Mouse (Mus musculus): Measurements from ENCODE around the gene Gm16181. TPM values are rescaled to one million over a fixed set of nuclear protein-coding genes. Genes with fewer than 3 reads are reported as not detected.

The Gm16181 gene
- polyA plus RNA-seq, 1 experiment from 2014 or later = 0.89 TPM

GRCm38 (mm10) chr17:35254241-35255098 is 33.8 kb downstream of the Gm16181 start:
- WGBS = 56% methylated on average over 11 of the region's 11 CpGs
- H3K9ac ChIP-seq (ENCODE audit: low read depth, low read length) = no peak overlapping the region
- no peaks in the 10 kb centered on the region for H3K9me3 ChIP-seq (ENCODE audit: control insufficient read depth, low read length)
- ATAC-seq (ENCODE audit: low FRiP score, low TSS enrichment) = peak; percentile 34
- no peak overlapping the region for H3K4me3 ChIP-seq (ENCODE audit: low read length)
- H3K27me3 ChIP-seq (ENCODE audit: control insufficient read depth, insufficient read depth, low read length) = no peaks in the 10 kb centered on the region
- peaks cover 47% of the 10 kb centered on the region for H3K36me3 ChIP-seq (ENCODE audit: control insufficient read depth, insufficient read depth, low read length)
- no peak overlapping the region for H3K27ac ChIP-seq (ENCODE audit: low read depth, low read length)
- H3K4me2 ChIP-seq (replicated peaks; ENCODE audit: low read depth, low read length) = no peak overlapping the region
- no peaks in the 10 kb centered on the region for H3K4me1 ChIP-seq (ENCODE audit: control insufficient read depth, insufficient read depth, low read length)

GRCm38 (mm10) chr17:35255301-35255700 is 34.7 kb downstream of the Gm16181 start:
- Histone ChIP-seq H3K4me3 (ENCODE audit: low read length) (no peak overlapping the region), H3K9me3 (ENCODE audit: control insufficient read depth, low read length) (no peaks in the 10 kb centered on the region), H3K4me2 (replicated peaks; ENCODE audit: low read depth, low read length) (no peak overlapping the region), H3K9ac (ENCODE audit: low read depth, low read length) (no peak overlapping the region), H3K36me3 (ENCODE audit: control insufficient read depth, insufficient read depth, low read length) (peaks cover 39% of the 10 kb centered on the region), H3K4me1 (ENCODE audit: control insufficient read depth, insufficient read depth, low read length) (no peaks in the 10 kb centered on the region), H3K27ac (ENCODE audit: low read depth, low read length) (no peak overlapping the region), H3K27me3 (ENCODE audit: control insufficient read depth, insufficient read depth, low read length) (no peaks in the 10 kb centered on the region)
- ATAC-seq (ENCODE audit: low FRiP score, low TSS enrichment) = no peak
- WGBS = 70% methylated on average over 3 of the region's 3 CpGs

GRCm38 (mm10) chr17:35255704-35256103 is 35.1 kb downstream of the Gm16181 start:
- Histone ChIP-seq H3K4me3 (ENCODE audit: low read length) (no peak overlapping the region), H3K27ac (ENCODE audit: low read depth, low read length) (no peak overlapping the region), H3K4me1 (ENCODE audit: control insufficient read depth, insufficient read depth, low read length) (no peaks in the 10 kb centered on the region), H3K9ac (ENCODE audit: low read depth, low read length) (no peak overlapping the region), H3K36me3 (ENCODE audit: control insufficient read depth, insufficient read depth, low read length) (peaks cover 35% of the 10 kb centered on the region), H3K4me2 (replicated peaks; ENCODE audit: low read depth, low read length) (no peak overlapping the region), H3K27me3 (ENCODE audit: control insufficient read depth, insufficient read depth, low read length) (no peaks in the 10 kb centered on the region), H3K9me3 (ENCODE audit: control insufficient read depth, low read length) (no peaks in the 10 kb centered on the region)
- no peak for ATAC-seq (ENCODE audit: low FRiP score, low TSS enrichment)
- 51% methylated on average over 4 of the region's 4 CpGs for WGBS

GRCm38 (mm10) chr17:35257378-35257777 is 36.7 kb downstream of the Gm16181 start:
- H3K4me3 ChIP-seq (ENCODE audit: low read length) = no peak overlapping the region
- ATAC-seq (ENCODE audit: low FRiP score, low TSS enrichment) = no peak
- 62% methylated on average over 1 of the region's 1 CpGs for WGBS
- no peaks in the 10 kb centered on the region for H3K4me1 ChIP-seq (ENCODE audit: control insufficient read depth, insufficient read depth, low read length)
- no peak overlapping the region for H3K9ac ChIP-seq (ENCODE audit: low read depth, low read length)
- H3K9me3 ChIP-seq (ENCODE audit: control insufficient read depth, low read length) = no peaks in the 10 kb centered on the region
- H3K36me3 ChIP-seq (ENCODE audit: control insufficient read depth, insufficient read depth, low read length) = peaks cover 20% of the 10 kb centered on the region
- H3K27me3 ChIP-seq (ENCODE audit: control insufficient read depth, insufficient read depth, low read length) = peaks cover 5% of the 10 kb centered on the region
- no peak overlapping the region for H3K27ac ChIP-seq (ENCODE audit: low read depth, low read length)
- H3K4me2 ChIP-seq (replicated peaks; ENCODE audit: low read depth, low read length) = no peak overlapping the region

- Histone ChIP-seq H3K4me1 (ENCODE audit: control insufficient read depth, insufficient read depth, low read length) (no peaks in the 10 kb centered on the region), H3K9ac (ENCODE audit: low read depth, low read length) (peak overlapping the region; percentile 45), H3K36me3 (ENCODE audit: control insufficient read depth, insufficient read depth, low read length) (peaks cover 14% of the 10 kb centered on the region), H3K27me3 (ENCODE audit: control insufficient read depth, insufficient read depth, low read length) (peaks cover 9% of the 10 kb centered on the region), H3K4me3 (ENCODE audit: low read length) (peak overlapping the region; percentile 18; the same call in 1 of the 2 replicates), H3K9me3 (ENCODE audit: control insufficient read depth, low read length) (no peaks in the 10 kb centered on the region), H3K27ac (ENCODE audit: low read depth, low read length) (no peak overlapping the region), H3K4me2 (replicated peaks; ENCODE audit: low read depth, low read length) (peak overlapping the region; percentile 39; the same call in 1 of the 2 replicates)
- ATAC-seq (ENCODE audit: low FRiP score, low TSS enrichment) = no peak
- WGBS = 13% methylated on average over 17 of the region's 17 CpGs
Observed at GRCm38 (mm10) chr17:35257824-35258491, 37.3 kb downstream of the Gm16181 start.

GRCm38 (mm10) chr17:35258492-35259478 is 38.2 kb downstream of the Gm16181 start:
- ATAC-seq (ENCODE audit: low FRiP score, low TSS enrichment) = no peak
- 64% methylated on average over 13 of the region's 14 CpGs for WGBS
- H3K27ac ChIP-seq (ENCODE audit: low read depth, low read length) = no peak overlapping the region
- H3K4me2 ChIP-seq (replicated peaks; ENCODE audit: low read depth, low read length) = no peak overlapping the region
- H3K27me3 ChIP-seq (ENCODE audit: control insufficient read depth, insufficient read depth, low read length) = peaks cover 16% of the 10 kb centered on the region
- H3K9ac ChIP-seq (ENCODE audit: low read depth, low read length) = no peak overlapping the region
- no peaks in the 10 kb centered on the region for H3K9me3 ChIP-seq (ENCODE audit: control insufficient read depth, low read length)
- no peak overlapping the region for H3K4me3 ChIP-seq (ENCODE audit: low read length)
- peaks cover 6% of the 10 kb centered on the region for H3K36me3 ChIP-seq (ENCODE audit: control insufficient read depth, insufficient read depth, low read length)
- H3K4me1 ChIP-seq (ENCODE audit: control insufficient read depth, insufficient read depth, low read length) = no peaks in the 10 kb centered on the region

GRCm38 (mm10) chr17:35259621-35260020 is 39.0 kb downstream of the Gm16181 start:
- no peaks in the 10 kb centered on the region for H3K36me3 ChIP-seq (ENCODE audit: control insufficient read depth, insufficient read depth, low read length)
- H3K4me3 ChIP-seq (ENCODE audit: low read length) = no peak overlapping the region
- H3K27me3 ChIP-seq (ENCODE audit: control insufficient read depth, insufficient read depth, low read length) = peaks cover 20% of the 10 kb centered on the region
- no peaks in the 10 kb centered on the region for H3K9me3 ChIP-seq (ENCODE audit: control insufficient read depth, low read length)
- no peak overlapping the region for H3K9ac ChIP-seq (ENCODE audit: low read depth, low read length)
- WGBS = 77% methylated on average over 4 of the region's 4 CpGs
- no peak for ATAC-seq (ENCODE audit: low FRiP score, low TSS enrichment)
- no peak overlapping the region for H3K4me2 ChIP-seq (replicated peaks; ENCODE audit: low read depth, low read length)
- no peaks in the 10 kb centered on the region for H3K4me1 ChIP-seq (ENCODE audit: control insufficient read depth, insufficient read depth, low read length)
- H3K27ac ChIP-seq (ENCODE audit: low read depth, low read length) = no peak overlapping the region

- no peaks in the 10 kb centered on the region for H3K36me3 ChIP-seq (ENCODE audit: control insufficient read depth, insufficient read depth, low read length)
- H3K27me3 ChIP-seq (ENCODE audit: control insufficient read depth, insufficient read depth, low read length) = peaks cover 25% of the 10 kb centered on the region
- no peak overlapping the region for H3K9ac ChIP-seq (ENCODE audit: low read depth, low read length)
- 69% methylated on average over 13 of the region's 13 CpGs for WGBS
- H3K4me2 ChIP-seq (replicated peaks; ENCODE audit: low read depth, low read length) = no peak overlapping the region
- H3K4me1 ChIP-seq (ENCODE audit: control insufficient read depth, insufficient read depth, low read length) = no peaks in the 10 kb centered on the region
- no peak for ATAC-seq (ENCODE audit: low FRiP score, low TSS enrichment)
- no peak overlapping the region for H3K4me3 ChIP-seq (ENCODE audit: low read length)
- H3K9me3 ChIP-seq (ENCODE audit: control insufficient read depth, low read length) = no peaks in the 10 kb centered on the region
- no peak overlapping the region for H3K27ac ChIP-seq (ENCODE audit: low read depth, low read length)
Observed at GRCm38 (mm10) chr17:35261651-35262050, 41.0 kb downstream of the Gm16181 start.

Measured in kidney, embryonic 14.5 days (tissue).